Mouse (Mus musculus) cerebellum, adult 2 months (tissue): ENCODE data around the gene Arl8a. TPM values are rescaled to one million over a fixed set of nuclear protein-coding genes. Genes with fewer than 3 reads are reported as not detected.
A peak's percentile ranks its signal among the peaks of the same experiment; 100 is the strongest.

Source experiments
- DNase-seq, 2 experiments: peaks; one replicate each; pipeline ENCODE4 v3.0.0; 2021
- H3K27ac ChIP-seq: fragments of 200-500 bp; 2 replicates; pipeline ENCODE4 v1.5.1; 2012; ENCODE audit warnings: low read length, control low read depth, inconsistent platforms; ENCODE audit not compliant: insufficient read depth
- H3K27me3 ChIP-seq: fragments of 200-500 bp; 2 replicates; pipeline ENCODE4 v1.6.1; 2012; ENCODE audit warnings: inconsistent platforms, mild to moderate bottlenecking, low read length, moderate library complexity; ENCODE audit not compliant: control insufficient read depth, insufficient read depth
- H3K4me1 ChIP-seq: fragments of 200-500 bp; 2 replicates; pipeline ENCODE4 v1.6.1; 2011; ENCODE audit warnings: low read length; ENCODE audit not compliant: control insufficient read depth, insufficient read depth
- H3K4me3 ChIP-seq: fragments of 200-500 bp; replicated peaks from 2 replicates; pipeline ENCODE3; 2011; ENCODE audit warnings: mild to moderate bottlenecking, low read depth, low read length, control low read depth; ENCODE audit not compliant: insufficient read depth
- CTCF ChIP-seq: fragments of 200-500 bp; IDR thresholded peaks from 2 replicates; pipeline ENCODE4 v1.5.1; 2011; ENCODE audit warnings: low read depth, mild to moderate bottlenecking, control low read depth, low read length, moderate library complexity, borderline replicate concordance; ENCODE audit not compliant: insufficient read depth
- POLR2A ChIP-seq: fragments of 200-500 bp; IDR thresholded peaks from 2 replicates; pipeline ENCODE4 v1.6.1; 2011; ENCODE audit warnings: low read length, control low read depth, borderline replicate concordance; ENCODE audit not compliant: insufficient read depth
- WGBS: fragments of 180-500 bp; shearing (Covaris S2); methylation state at CpG from one replicate; pipeline ENCODE4 v1.1.7; 2018; 5-methylcytosine and 5-hydroxymethylcytosine counted together
- polyA plus RNA-seq: library from polyadenylated mRNA; depleted of rRNA; stranded (reverse); fragments of >200 nt; gene quantifications from 2 replicates; pipeline ENCODE4 v1.2.3, GENCODE M21; 2012

Arl8a gene
- polyA plus RNA-seq, 1 experiment = 297 TPM

GRCm38 (mm10) chr1:135130376-135131018, 16.1 kb upstream of the Arl8a start:
- no peaks in the 10 kb centered on the region for H3K27me3 ChIP-seq
- no peak overlapping the region for H3K27ac ChIP-seq
- DNase-seq = no peak
- H3K4me3 ChIP-seq = no peak overlapping the region
- H3K4me1 ChIP-seq = peaks cover 12% of the 10 kb centered on the region
- TF ChIP-seq CTCF (no peak), POLR2A (no peak)
- WGBS = 73% methylated on average over 2 of the region's 2 CpGs

GRCm38 (mm10) chr1:135131034-135131433, 15.6 kb upstream of the Arl8a start:
- WGBS = 65% methylated on average over 6 of the region's 6 CpGs
- TF ChIP-seq POLR2A (no peak), CTCF (no peak)

GRCm38 (mm10) chr1:135131560-135131959, 15.1 kb upstream of the Arl8a start:
- Histone ChIP-seq H3K4me1 (peaks cover 6% of the 10 kb centered on the region), H3K27me3 (no peaks in the 10 kb centered on the region), H3K27ac (no peak overlapping the region), H3K4me3 (no peak overlapping the region)
- no peak for DNase-seq
- 77% methylated on average over 8 of the region's 8 CpGs for WGBS
- TF ChIP-seq POLR2A (no peak), CTCF (no peak)

More at GRCm38 (mm10) chr1:135131034-135131433, 15.6 kb upstream of the Arl8a start:
- peaks cover 9% of the 10 kb centered on the region for H3K4me1 ChIP-seq
- no peak overlapping the region for H3K4me3 ChIP-seq
- no peak for DNase-seq
- H3K27me3 ChIP-seq = no peaks in the 10 kb centered on the region
- H3K27ac ChIP-seq = no peak overlapping the region

GRCm38 (mm10) chr1:135132473-135132872, 14.2 kb upstream of the Arl8a start, which contains the start of gene Ptpn7:
Gene Ptpn7, plus strand, starts transcription at chr1:135132700.
- Histone ChIP-seq H3K27me3 (no peaks in the 10 kb centered on the region), H3K27ac (no peak within 1 kb of the TSS), H3K4me3 (no peak within 1 kb of the TSS), H3K4me1 (peaks cover 6% of the 10 kb centered on the region)
- no peak for TF ChIP-seq POLR2A
- peak; percentile 65; the same call in 1 of the 2 replicates for TF ChIP-seq CTCF
- peak; percentile 67 to 71 for DNase-seq
- 2% methylated on average over 10 of the region's 10 CpGs for WGBS

GRCm38 (mm10) chr1:135132893-135133369, 13.7 kb upstream of the Arl8a start:
- no peak overlapping the region for H3K27ac ChIP-seq
- no peaks in the 10 kb centered on the region for H3K27me3 ChIP-seq
- H3K4me3 ChIP-seq = no peak overlapping the region
- TF ChIP-seq CTCF (no peak), POLR2A (no peak)
- peaks cover 6% of the 10 kb centered on the region for H3K4me1 ChIP-seq
- DNase-seq = no peak
- 93% methylated on average over 9 of the region's 9 CpGs for WGBS

GRCm38 (mm10) chr1:135133678-135134435, 12.8 kb upstream of the Arl8a start:
- no peak overlapping the region for H3K27ac ChIP-seq
- no peak for DNase-seq
- TF ChIP-seq CTCF = no peak
- TF ChIP-seq POLR2A = no peak
- no peak overlapping the region for H3K4me3 ChIP-seq
- H3K4me1 ChIP-seq = peaks cover 6% of the 10 kb centered on the region
- H3K27me3 ChIP-seq = no peaks in the 10 kb centered on the region
- 89% methylated on average over 10 of the region's 10 CpGs for WGBS

- 95% methylated on average over 8 of the region's 8 CpGs for WGBS
- H3K4me3 ChIP-seq = no peak overlapping the region
- no peak for DNase-seq
These were observed 11.4 kb upstream of the Arl8a start for GRCm38 (mm10) chr1:135135111-135135787.

More at GRCm38 (mm10) chr1:135135111-135135787, 11.4 kb upstream of the Arl8a start:
- TF ChIP-seq CTCF (no peak), POLR2A (no peak)
- H3K27me3 ChIP-seq = no peaks in the 10 kb centered on the region
- peaks cover 6% of the 10 kb centered on the region for H3K4me1 ChIP-seq
- no peak overlapping the region for H3K27ac ChIP-seq
